Mouse (Mus musculus): Measurements from ENCODE around the gene Apoc4. TPM values are rescaled to one million over a fixed set of nuclear protein-coding genes. Genes with fewer than 3 reads are reported as not detected.

Gene Apoc4
- polyA plus RNA-seq, 1 experiment, result 1.5 TPM

GRCm38 (mm10) chr7:19701069-19701761, 19.9 kb upstream of the Apoc4 start:
- DNase-seq, result peak; percentile 53
- Histone ChIP-seq H3K36me3 (ENCODE audit: control insufficient read depth, insufficient read depth, low read length) (no peaks in the 10 kb centered on the region), H3K27ac (ENCODE audit: control insufficient read depth, insufficient read depth, low read length) (peak overlapping the region; percentile 78), H3K4me3 (ENCODE audit: control insufficient read depth, insufficient read depth, low read length) (no peak overlapping the region), H3K27me3 (ENCODE audit: control insufficient read depth, insufficient read depth, low read length) (no peaks in the 10 kb centered on the region), H3K4me1 (replicated peaks; ENCODE audit: control insufficient read depth, insufficient read depth, low read length) (peaks cover 31% of the 10 kb centered on the region)
- TF ChIP-seq POLR2A (IDR thresholded peaks at IDR 0.05; ENCODE audit: control insufficient read depth, extremely low read depth, insufficient read depth, low read length, poor library complexity) (no peak), CTCF (IDR thresholded peaks at IDR 0.05; ENCODE audit: borderline replicate concordance, control insufficient read depth, extremely low read depth, insufficient read depth, low read length, poor library complexity) (peak; percentile 67; the same call in 1 of the 2 replicates)
- WGBS, result 55% methylated on average over 22 of the region's 22 CpGs

DNA sequence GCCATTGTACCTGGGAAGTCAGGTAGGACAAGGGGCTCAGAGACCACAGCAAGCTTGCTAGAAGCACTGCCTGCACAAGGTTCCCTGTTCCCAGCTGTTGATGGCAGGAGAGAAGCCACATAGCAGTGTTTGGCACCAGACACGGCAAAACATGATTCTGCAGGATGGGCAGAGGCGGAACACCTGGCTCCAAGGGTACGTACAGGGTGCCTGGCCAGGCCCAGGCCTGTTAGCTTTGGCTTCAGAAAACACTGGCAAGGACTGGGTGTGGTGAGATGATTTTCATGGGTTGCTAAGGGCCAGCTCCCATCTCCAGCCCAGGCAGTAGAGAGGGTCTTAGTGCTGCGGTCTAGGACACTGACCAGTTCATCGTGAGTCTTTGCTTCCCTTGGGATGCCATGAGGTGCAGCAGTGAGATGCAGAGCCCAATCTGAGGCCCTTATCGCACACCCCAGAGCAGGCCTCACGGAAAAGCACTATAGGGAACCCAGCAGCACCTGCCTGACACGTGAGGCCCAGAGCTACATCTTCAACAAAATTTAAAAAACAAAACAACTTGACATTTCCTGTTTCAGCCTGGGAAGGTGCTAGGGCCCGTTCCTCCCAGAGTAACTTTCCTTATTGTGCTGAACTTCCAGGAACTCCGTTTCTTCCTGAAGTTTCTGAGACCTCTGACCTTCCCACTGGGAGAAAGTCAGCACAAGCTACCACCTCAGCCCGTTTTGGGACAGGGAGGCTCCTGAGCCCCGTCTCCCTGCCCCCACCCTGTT, 19.2 kb upstream of the Apoc4 start:
- no peak overlapping the region for H3K4me3 ChIP-seq (ENCODE audit: control insufficient read depth, insufficient read depth, low read length)
- TF ChIP-seq CTCF (IDR thresholded peaks at IDR 0.05; ENCODE audit: borderline replicate concordance, control insufficient read depth, extremely low read depth, insufficient read depth, low read length, poor library complexity), result no peak
- no peak for TF ChIP-seq POLR2A (IDR thresholded peaks at IDR 0.05; ENCODE audit: control insufficient read depth, extremely low read depth, insufficient read depth, low read length, poor library complexity)
- peaks cover 31% of the 10 kb centered on the region for H3K4me1 ChIP-seq (replicated peaks; ENCODE audit: control insufficient read depth, insufficient read depth, low read length)
- no peaks in the 10 kb centered on the region for H3K36me3 ChIP-seq (ENCODE audit: control insufficient read depth, insufficient read depth, low read length)
- DNase-seq, result no peak
- H3K27ac ChIP-seq (ENCODE audit: control insufficient read depth, insufficient read depth, low read length), result peak overlapping the region; percentile 78
- H3K27me3 ChIP-seq (ENCODE audit: control insufficient read depth, insufficient read depth, low read length), result no peaks in the 10 kb centered on the region
- WGBS, result 60% methylated on average over 12 of the region's 12 CpGs

GRCm38 (mm10) chr7:19699827-19700148, 18.5 kb upstream of the Apoc4 start:
- TF ChIP-seq CTCF (IDR thresholded peaks at IDR 0.05; ENCODE audit: borderline replicate concordance, control insufficient read depth, extremely low read depth, insufficient read depth, low read length, poor library complexity) (no peak), POLR2A (IDR thresholded peaks at IDR 0.05; ENCODE audit: control insufficient read depth, extremely low read depth, insufficient read depth, low read length, poor library complexity) (no peak)
- no peaks in the 10 kb centered on the region for H3K27me3 ChIP-seq (ENCODE audit: control insufficient read depth, insufficient read depth, low read length)
- 48% methylated on average over 4 of the region's 4 CpGs for WGBS
- no peaks in the 10 kb centered on the region for H3K36me3 ChIP-seq (ENCODE audit: control insufficient read depth, insufficient read depth, low read length)
- peaks cover 31% of the 10 kb centered on the region for H3K4me1 ChIP-seq (replicated peaks; ENCODE audit: control insufficient read depth, insufficient read depth, low read length)
- H3K4me3 ChIP-seq (ENCODE audit: control insufficient read depth, insufficient read depth, low read length), result no peak overlapping the region
- peak overlapping the region; percentile 78 for H3K27ac ChIP-seq (ENCODE audit: control insufficient read depth, insufficient read depth, low read length)
- DNase-seq, result no peak

DNA sequence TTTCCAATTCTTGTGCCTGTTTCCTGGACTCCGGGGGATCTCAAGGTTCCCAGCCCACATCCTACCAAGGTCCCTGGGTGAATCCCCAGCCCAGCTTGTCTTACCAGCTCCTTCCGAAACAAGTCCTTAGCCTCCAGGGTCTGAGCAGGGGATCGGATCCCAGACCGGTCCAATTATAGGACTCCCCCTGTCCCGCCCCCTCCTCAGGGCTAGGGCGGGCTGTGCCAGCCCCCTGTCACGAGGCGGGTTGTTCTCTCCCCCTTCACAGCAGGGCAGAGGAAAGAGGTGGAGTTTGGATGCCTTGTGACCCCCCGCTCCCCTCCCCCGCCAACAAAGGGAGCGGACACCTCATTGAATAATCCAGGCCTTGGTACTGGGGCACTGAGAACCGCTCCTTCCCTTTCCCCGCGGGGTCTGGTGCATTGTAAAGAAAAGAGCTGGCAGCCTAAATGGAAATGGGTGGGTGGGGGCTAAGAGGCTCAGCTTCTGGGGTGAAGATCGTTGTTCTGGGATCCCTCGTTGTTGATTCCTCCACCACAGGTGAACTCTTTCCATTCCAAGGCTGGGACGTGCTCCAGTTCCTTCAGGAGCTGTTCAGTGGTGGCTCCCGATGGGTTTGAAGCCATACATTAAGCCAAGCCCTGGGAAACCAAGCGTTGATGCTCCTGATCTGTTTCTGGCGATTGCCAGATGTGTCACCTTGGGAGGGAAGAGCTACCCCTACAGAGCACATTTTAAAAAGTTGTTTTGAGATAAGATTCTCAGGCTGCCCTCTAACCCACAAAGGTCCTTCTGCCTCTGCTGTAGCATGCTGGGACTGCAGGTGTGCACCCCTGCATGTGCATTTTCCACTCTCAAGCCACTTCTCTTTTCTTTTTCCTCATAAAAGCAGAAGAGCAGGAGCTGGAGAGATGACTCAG, 17.9 kb upstream of the Apoc4 start, which contains the start of gene Apoe:
Apoe (minus strand) TSS at position 282 of the 920 bp plus-strand sequence.
- no peaks in the 10 kb centered on the region for H3K27me3 ChIP-seq (ENCODE audit: control insufficient read depth, insufficient read depth, low read length)
- H3K27ac ChIP-seq (ENCODE audit: control insufficient read depth, insufficient read depth, low read length), result peak within 1 kb of the TSS; percentile 78
- WGBS, result 7% methylated on average over 20 of the region's 20 CpGs
- H3K4me1 ChIP-seq (replicated peaks; ENCODE audit: control insufficient read depth, insufficient read depth, low read length), result peaks cover 31% of the 10 kb centered on the region
- H3K36me3 ChIP-seq (ENCODE audit: control insufficient read depth, insufficient read depth, low read length), result no peaks in the 10 kb centered on the region
- TF ChIP-seq POLR2A (IDR thresholded peaks at IDR 0.05; ENCODE audit: control insufficient read depth, extremely low read depth, insufficient read depth, low read length, poor library complexity) (0 out of 2 replicates have a peak, but pooled peaks have one; percentile 20), CTCF (IDR thresholded peaks at IDR 0.05; ENCODE audit: borderline replicate concordance, control insufficient read depth, extremely low read depth, insufficient read depth, low read length, poor library complexity) (no peak)
- peak; percentile 30 for DNase-seq
- H3K4me3 ChIP-seq (ENCODE audit: control insufficient read depth, insufficient read depth, low read length), result peak within 1 kb of the TSS; percentile 11

DNA sequence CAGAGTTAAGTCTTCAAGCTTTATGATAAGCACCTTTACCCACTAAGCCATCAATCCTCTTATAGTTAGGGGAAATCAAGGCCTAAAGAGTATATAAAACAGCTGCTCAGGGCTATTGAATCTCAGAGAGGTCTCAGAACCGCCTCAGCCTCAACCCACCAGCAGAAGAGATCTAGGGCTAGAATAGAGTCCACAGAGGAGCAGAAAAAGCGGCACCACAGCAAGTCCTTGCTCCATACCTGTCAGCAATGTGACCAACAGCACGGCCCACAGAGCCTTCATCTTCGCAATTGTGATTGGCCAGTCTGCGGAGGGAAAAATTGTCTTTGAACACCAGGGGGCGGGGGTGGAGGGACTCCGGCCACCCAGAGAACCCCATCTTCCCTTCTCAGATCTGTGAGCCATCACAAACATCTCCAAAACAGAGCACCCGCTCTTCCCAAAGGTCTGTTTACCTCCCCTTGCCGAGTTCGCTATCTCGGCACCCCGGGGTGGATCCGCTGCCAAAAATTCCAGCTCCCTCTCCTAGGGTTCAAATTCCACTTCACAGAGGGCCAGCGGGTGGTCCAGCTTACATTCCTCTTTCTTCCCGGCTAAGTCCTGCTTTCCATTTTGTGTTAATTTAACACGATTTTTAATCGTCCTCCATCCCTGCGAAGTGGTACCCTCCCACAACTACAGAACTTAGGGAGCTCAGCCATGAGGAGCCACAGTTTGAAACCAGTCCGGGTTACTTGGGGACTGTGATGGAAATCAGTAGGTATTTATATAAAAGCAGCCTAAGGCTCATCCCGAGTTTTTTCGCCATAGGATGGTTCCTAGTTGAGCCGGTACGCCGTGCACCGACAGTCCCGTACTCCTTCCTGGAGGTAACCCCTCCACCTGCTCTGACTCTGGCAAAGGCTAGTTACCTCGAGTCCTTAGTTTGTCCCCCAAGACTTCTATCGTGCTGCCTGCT, 16.9 kb upstream of the Apoc4 start:
- TF ChIP-seq CTCF (IDR thresholded peaks at IDR 0.05; ENCODE audit: borderline replicate concordance, control insufficient read depth, extremely low read depth, insufficient read depth, low read length, poor library complexity) (peak; percentile 42; the same call in 1 of the 2 replicates), POLR2A (IDR thresholded peaks at IDR 0.05; ENCODE audit: control insufficient read depth, extremely low read depth, insufficient read depth, low read length, poor library complexity) (no peak)
- Histone ChIP-seq H3K4me1 (replicated peaks; ENCODE audit: control insufficient read depth, insufficient read depth, low read length) (peaks cover 31% of the 10 kb centered on the region), H3K27ac (ENCODE audit: control insufficient read depth, insufficient read depth, low read length) (peak overlapping the region; percentile 33; the same call in 1 of the 2 replicates), H3K36me3 (ENCODE audit: control insufficient read depth, insufficient read depth, low read length) (no peaks in the 10 kb centered on the region), H3K4me3 (ENCODE audit: control insufficient read depth, insufficient read depth, low read length) (peak overlapping the region; percentile 11), H3K27me3 (ENCODE audit: control insufficient read depth, insufficient read depth, low read length) (no peaks in the 10 kb centered on the region)
- 23% methylated on average over 28 of the region's 28 CpGs for WGBS
- no peak for DNase-seq

All from thymus, adult 2 months (tissue).